Comparison of ENCODE assay signal across 8 mouse cellular contexts in the genomic region with DNA sequence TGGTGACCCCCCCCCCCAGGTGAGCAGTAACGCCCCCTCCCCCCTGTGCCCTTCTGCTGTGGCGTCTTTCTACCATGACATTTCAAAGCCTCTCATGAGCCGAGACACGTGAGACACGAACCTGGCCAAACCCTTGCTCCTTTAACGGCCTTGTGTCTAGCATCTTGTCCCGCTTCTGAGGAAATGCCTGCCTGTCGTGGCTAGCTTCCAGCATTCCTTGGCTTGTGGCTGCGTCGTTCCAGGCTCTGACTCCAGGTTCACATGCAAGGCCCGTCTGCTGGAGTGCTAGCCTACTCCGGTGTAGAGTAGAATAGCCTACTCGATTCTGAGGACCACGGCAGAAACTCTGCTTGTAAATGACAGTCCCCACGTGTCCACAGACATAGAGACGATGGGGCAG.
DNase-seq lines count a peak whose midpoint lies in the region; ATAC-seq and TF ChIP-seq lines count a peak whose summit lies in the region.

No protein-coding gene starts in this region.

- DNase-seq in ovary, adult 18-20 months (ENCODE audit: low spot score) = peak; percentile 42
- DNase-seq in ovary, postnatal 14 days (ENCODE audit: low spot score) = no peak
- peak; percentile 85 to 89 for DNase-seq in cerebellum, adult 2 months
- peak; percentile 64 to 76 for DNase-seq in heart, adult 9 months (ENCODE audit: low spot score in 2 of 2)
- DNase-seq in frontal cortex, adult 2 months (ENCODE audit: extremely low spot score in 1 of 2, low spot score in 1 of 2) = no peak
- no peak for DNase-seq in frontal cortex, postnatal 10 days (ENCODE audit: low spot score in 2 of 2)

- no peak for ATAC-seq in limb, embryonic 12.5 days (ENCODE audit: insufficient number of reproducible peaks, insufficient read depth, low FRiP score, low TSS enrichment, low read depth)
- ATAC-seq in midbrain, embryonic 13.5 days = no peak

- H3K4me2 ChIP-seq in limb, embryonic 12.5 days = no peak overlapping the region
- H3K4me2 ChIP-seq in midbrain, embryonic 13.5 days (replicated peaks) = no peak overlapping the region

- peaks cover 36% of the 10 kb centered on the region for H3K4me1 ChIP-seq in cerebellum, adult 2 months (ENCODE audit: control insufficient read depth, insufficient read depth, low read length)
- H3K4me1 ChIP-seq in limb, embryonic 12.5 days (replicated peaks) = peaks cover 92% of the 10 kb centered on the region
- H3K4me1 ChIP-seq in midbrain, embryonic 13.5 days (replicated peaks) = peaks cover 92% of the 10 kb centered on the region

- no peaks in the 10 kb centered on the region for H3K27me3 ChIP-seq in cerebellum, adult 2 months (ENCODE audit: control insufficient read depth, insufficient read depth, low read length)
- H3K27me3 ChIP-seq in limb, embryonic 12.5 days = peaks cover 26% of the 10 kb centered on the region
- H3K27me3 ChIP-seq in midbrain, embryonic 13.5 days = 0 out of 2 replicates have a peak, but pooled peaks cover 8% of the 10 kb centered on the region

- TF ChIP-seq CTCF in cerebellum, adult 2 months (IDR thresholded peaks at IDR 0.05; ENCODE audit: borderline replicate concordance, insufficient read depth, low read depth, low read length) = no peak

- H3K9ac ChIP-seq in limb, embryonic 12.5 days (replicated peaks) = 0 out of 2 replicates have a peak overlapping the region, but pooled peaks have one; percentile 23
- H3K9ac ChIP-seq in midbrain, embryonic 13.5 days (replicated peaks) = no peak overlapping the region

- no peak for TF ChIP-seq POLR2A in cerebellum, adult 2 months (IDR thresholded peaks at IDR 0.05; ENCODE audit: borderline replicate concordance, insufficient read depth, low read length)

- H3K27ac ChIP-seq in cerebellum, adult 2 months (ENCODE audit: insufficient read depth, low read length) = no peak overlapping the region
- H3K27ac ChIP-seq in limb, embryonic 12.5 days = no peak overlapping the region
- H3K27ac ChIP-seq in midbrain, embryonic 13.5 days = no peak overlapping the region

- no peaks in the 10 kb centered on the region for H3K9me3 ChIP-seq in limb, embryonic 12.5 days
- no peaks in the 10 kb centered on the region for H3K9me3 ChIP-seq in midbrain, embryonic 13.5 days

- 9% methylated on average over 16 of the region's 16 CpGs for WGBS in cerebellum, adult 2 months
- 22% methylated on average over 16 of the region's 16 CpGs for WGBS in limb, embryonic 12.5 days
- WGBS in midbrain, embryonic 13.5 days = 52% methylated on average over 16 of the region's 16 CpGs

- no peak overlapping the region for H3K4me3 ChIP-seq in cerebellum, adult 2 months (replicated peaks; ENCODE audit: insufficient read depth, low read depth, low read length)
- H3K4me3 ChIP-seq in limb, embryonic 12.5 days (replicated peaks) = no peak overlapping the region
- no peak overlapping the region for H3K4me3 ChIP-seq in midbrain, embryonic 13.5 days (replicated peaks)

- H3K36me3 ChIP-seq in limb, embryonic 12.5 days = no peaks in the 10 kb centered on the region
- H3K36me3 ChIP-seq in midbrain, embryonic 13.5 days = no peaks in the 10 kb centered on the region

Comparison
In these comparisons a context has a peak if more than half of its experiments do, and no peak if none do; other contexts are left out.
1. DNase-seq: peak in ovary, adult 18-20 months (single experiment), cerebellum, adult 2 months (2 of 2) and heart, adult 9 months (2 of 2); none in ovary, postnatal 14 days (single experiment), frontal cortex, adult 2 months (0 of 2) and frontal cortex, postnatal 10 days (0 of 2).